ENCODE assay signal across 20 mouse cellular contexts in genomic region chr6:34688971-34689370, GRCm38 (mm10).
DNase-seq lines count a peak whose midpoint lies in the region; ATAC-seq and TF ChIP-seq lines count a peak whose summit lies in the region.
"Had no signal": no experiment of that assay in that cellular context is flagged by ENCODE, and none has a peak within 500 bp of the region (broad histone marks: within the 10 kb centered on the region; RNA-seq: fewer than 3 reads in every experiment).

No protein-coding gene starts in this region.

- H3K27ac ChIP-seq in kidney, embryonic 14.5 days (ENCODE audit: low read depth, low read length) = no peak overlapping the region
- H3K27ac ChIP-seq in liver, adult 2 months (replicated peaks; ENCODE audit: insufficient read depth, low read depth, low read length) = no peak overlapping the region
- H3K27ac ChIP-seq in liver, postnatal 0 days (ENCODE audit: low read depth) = no peak overlapping the region
- H3K27ac ChIP-seq: hindbrain, embryonic 14.5 days; limb, embryonic 13.5 days; liver, embryonic 13.5 days; midbrain, embryonic 12.5 days had no signal

- no peak for TF ChIP-seq POLR2A in liver, adult 2 months (IDR thresholded peaks at IDR 0.05; ENCODE audit: extremely low read depth, insufficient read depth, low read length)

- H3K9ac ChIP-seq in kidney, embryonic 14.5 days (ENCODE audit: low read depth, low read length) = no peak overlapping the region
- no peak overlapping the region for H3K9ac ChIP-seq in liver, adult 2 months (ENCODE audit: low read depth, low read length)
- no peak overlapping the region for H3K9ac ChIP-seq in liver, postnatal 0 days (replicated peaks)
- H3K9ac ChIP-seq: hindbrain, embryonic 14.5 days; limb, embryonic 13.5 days; liver, embryonic 13.5 days; lung, embryonic 14.5 days; midbrain, embryonic 12.5 days had no signal

- ATAC-seq in kidney, embryonic 14.5 days (ENCODE audit: low FRiP score, low TSS enrichment) = no peak
- ATAC-seq in liver, postnatal 0 days = no peak
- ATAC-seq: forebrain, embryonic 14.5 days; inflammation-experienced regulatory T-cells, adult 6 months had no signal

- WGBS in kidney, embryonic 14.5 days = 60% methylated on average over 2 of the region's 2 CpGs
- 56% methylated on average over 2 of the region's 2 CpGs for WGBS in liver, adult 2 months
- 54% methylated on average over 2 of the region's 2 CpGs for WGBS in liver, postnatal 0 days (ENCODE audit: insufficient replicate concordance)

- TF ChIP-seq CTCF in liver, adult 2 months (IDR thresholded peaks at IDR 0.05; ENCODE audit: low read depth, low read length) = no peak
- no peak for TF ChIP-seq CTCF in liver, postnatal 0 days (IDR thresholded peaks at IDR 0.05; ENCODE audit: low read depth)

- no peak overlapping the region for H3K4me3 ChIP-seq in kidney, embryonic 14.5 days (ENCODE audit: low read length)
- no peak overlapping the region for H3K4me3 ChIP-seq in liver, adult 2 months (ENCODE audit: insufficient read depth, low read depth, low read length)
- no peak overlapping the region for H3K4me3 ChIP-seq in liver, postnatal 0 days (ENCODE audit: low read depth, low read length)
- H3K4me3 ChIP-seq: limb, embryonic 13.5 days; liver, embryonic 13.5 days; midbrain, embryonic 12.5 days had no signal

- intact Hi-C loops in heart, postnatal 25 days (cut with DNase I) = loop anchor here (5.0 kb wide), 2 partner anchors 77 to 142 kb away; no protein-coding TSS in a partner anchor

- H3K27me3 ChIP-seq in kidney, embryonic 14.5 days (ENCODE audit: control insufficient read depth, insufficient read depth, low read length) = no peaks in the 10 kb centered on the region
- no peaks in the 10 kb centered on the region for H3K27me3 ChIP-seq in liver, adult 2 months (ENCODE audit: control insufficient read depth, insufficient read depth, low read length)
- no peaks in the 10 kb centered on the region for H3K27me3 ChIP-seq in liver, postnatal 0 days (ENCODE audit: insufficient read depth, low read length)
- H3K27me3 ChIP-seq: limb, embryonic 13.5 days; liver, embryonic 13.5 days; midbrain, embryonic 12.5 days had no signal

- DNase-seq in heart, adult 11 months = peak; percentile 96
- DNase-seq in heart, postnatal 25 days (ENCODE audit: low spot score) = no peak
- DNase-seq in kidney, adult 11 months = peak; percentile 53
- DNase-seq in liver, adult 2 months (ENCODE audit: extremely low read depth, low read depth, low spot score) = peak; percentile 28
- no peak for DNase-seq in liver, postnatal 0 days
- DNase-seq in layer of hippocampus, adult 8-10 months (ENCODE audit: low spot score in 2 of 2) = no peak
- DNase-seq in layer of hippocampus, adult 18-20 months (ENCODE audit: low spot score in 2 of 2) = no peak
- DNase-seq: cerebellum, adult 18-20 months; heart, postnatal 36 days; layer of hippocampus, adult 9-11 months; liver, embryonic 13.5 days; lung, embryonic 14.5 days; thymus, adult 2 months; thymus, postnatal 4 days had no signal

- H3K4me1 ChIP-seq in kidney, embryonic 14.5 days (ENCODE audit: control insufficient read depth, insufficient read depth, low read length) = 0 out of 2 replicates have a peak, but pooled peaks cover 14% of the 10 kb centered on the region
- peaks cover 3% of the 10 kb centered on the region; the same call in 1 of the 2 replicates for H3K4me1 ChIP-seq in liver, adult 2 months (ENCODE audit: control insufficient read depth, insufficient read depth, low read length)
- H3K4me1 ChIP-seq in liver, postnatal 0 days (ENCODE audit: insufficient read depth) = 0 out of 2 replicates have a peak, but pooled peaks cover 3% of the 10 kb centered on the region
- H3K4me1 ChIP-seq: midbrain, embryonic 12.5 days had no signal

- no peaks in the 10 kb centered on the region for H3K9me3 ChIP-seq in kidney, embryonic 14.5 days (ENCODE audit: control insufficient read depth, low read length)
- H3K9me3 ChIP-seq in liver, postnatal 0 days (ENCODE audit: low read length) = no peaks in the 10 kb centered on the region
- H3K9me3 ChIP-seq: limb, embryonic 13.5 days; liver, embryonic 13.5 days; midbrain, embryonic 12.5 days had no signal

- TF ChIP-seq EP300 in liver, postnatal 0 days (IDR thresholded peaks at IDR 0.05; ENCODE audit: low read depth) = no peak

- no peak overlapping the region for H3K4me2 ChIP-seq in kidney, embryonic 14.5 days (replicated peaks; ENCODE audit: low read depth, low read length)
- H3K4me2 ChIP-seq in liver, postnatal 0 days (ENCODE audit: low read depth, low read length) = no peak overlapping the region
- H3K4me2 ChIP-seq: hindbrain, embryonic 14.5 days; limb, embryonic 13.5 days; liver, embryonic 13.5 days; lung, embryonic 14.5 days; midbrain, embryonic 12.5 days had no signal

- H3K36me3 ChIP-seq in kidney, embryonic 14.5 days (ENCODE audit: control insufficient read depth, insufficient read depth, low read length) = no peaks in the 10 kb centered on the region; the same call in 1 of the 2 replicates
- no peaks in the 10 kb centered on the region for H3K36me3 ChIP-seq in liver, adult 2 months (ENCODE audit: control insufficient read depth, insufficient read depth, low read length)
- H3K36me3 ChIP-seq in liver, postnatal 0 days (replicated peaks; ENCODE audit: insufficient read depth, low read length) = no peaks in the 10 kb centered on the region
- H3K36me3 ChIP-seq: liver, embryonic 13.5 days; midbrain, embryonic 12.5 days had no signal

- H3K79me2 ChIP-seq in liver, adult 2 months (ENCODE audit: control insufficient read depth, insufficient read depth, low read length) = no peaks in the 10 kb centered on the region

Comparison
In these comparisons a context has a peak if more than half of its experiments do, and no peak if none do; other contexts are left out.
1. DNase-seq: peak in heart, adult 11 months (single experiment), kidney, adult 11 months (single experiment) and liver, adult 2 months (single experiment); none in heart, postnatal 25 days (single experiment), liver, postnatal 0 days (single experiment), layer of hippocampus, adult 8-10 months (0 of 2) and layer of hippocampus, adult 18-20 months (0 of 2).